Mouse (Mus musculus) forebrain, embryonic 13.5 days (tissue): ENCODE results near the gene Krt4. TPM values are rescaled to one million over a fixed set of nuclear protein-coding genes. Genes with fewer than 3 reads are reported as not detected.

Source experiments
- ATAC-seq: fragments of 200-750 bp; cut with Nextera tagmentation; 2 replicates; pipeline ENCODE4 v1.8.0; 2017
- H3K27ac ChIP-seq: fragments of 300-500 bp; sonication (generic); 2 replicates; pipeline ENCODE4 v1.5.1; 2015; ENCODE audit warnings: inconsistent platforms, mild to moderate bottlenecking, moderate library complexity
- H3K27me3 ChIP-seq: fragments of 300-500 bp; sonication (generic); 2 replicates; pipeline ENCODE4 v1.6.1; 2015; ENCODE audit warnings: mild to moderate bottlenecking, inconsistent platforms
- H3K36me3 ChIP-seq: fragments of 300-500 bp; sonication (generic); 2 replicates; pipeline ENCODE4 v1.6.1; 2015; ENCODE audit warnings: mild to moderate bottlenecking, inconsistent platforms; ENCODE audit not compliant: poor library complexity, severe bottlenecking
- H3K4me1 ChIP-seq: fragments of 300-500 bp; sonication (generic); 2 replicates; pipeline ENCODE4 v1.6.1; 2015; ENCODE audit warnings: inconsistent platforms
- H3K4me2 ChIP-seq: fragments of 300-500 bp; sonication (generic); 2 replicates; pipeline ENCODE4 v1.6.1; 2015; ENCODE audit warnings: inconsistent platforms, mild to moderate bottlenecking, moderate library complexity
- H3K4me3 ChIP-seq: fragments of 300-500 bp; sonication (generic); 2 replicates; pipeline ENCODE4 v1.5.1; 2015; ENCODE audit warnings: mild to moderate bottlenecking, inconsistent platforms
- H3K9ac ChIP-seq: fragments of 300-500 bp; sonication (generic); 2 replicates; pipeline ENCODE4 v1.6.1; 2015; ENCODE audit warnings: mild to moderate bottlenecking, inconsistent platforms
- H3K9me3 ChIP-seq: fragments of 300-500 bp; sonication (generic); replicated peaks from 2 replicates; pipeline ENCODE4 v1.6.1; 2016; ENCODE audit warnings: inconsistent platforms
- WGBS: fragments of 180-500 bp; shearing (Covaris S2); methylation state at CpG from one replicate; pipeline ENCODE4 v1.1.7; 2015; 5-methylcytosine and 5-hydroxymethylcytosine counted together
- polyA plus RNA-seq: library from polyadenylated mRNA; unstranded; fragments of >200 nt; fragmentation: Nextera tagmentation; extraction: Ambion mirVana; gene quantifications from 2 replicates; pipeline ENCODE4 v1.2.1, GENCODE M21; 2015

Krt4 gene
- not detected in 2 replicates for polyA plus RNA-seq

DNA sequence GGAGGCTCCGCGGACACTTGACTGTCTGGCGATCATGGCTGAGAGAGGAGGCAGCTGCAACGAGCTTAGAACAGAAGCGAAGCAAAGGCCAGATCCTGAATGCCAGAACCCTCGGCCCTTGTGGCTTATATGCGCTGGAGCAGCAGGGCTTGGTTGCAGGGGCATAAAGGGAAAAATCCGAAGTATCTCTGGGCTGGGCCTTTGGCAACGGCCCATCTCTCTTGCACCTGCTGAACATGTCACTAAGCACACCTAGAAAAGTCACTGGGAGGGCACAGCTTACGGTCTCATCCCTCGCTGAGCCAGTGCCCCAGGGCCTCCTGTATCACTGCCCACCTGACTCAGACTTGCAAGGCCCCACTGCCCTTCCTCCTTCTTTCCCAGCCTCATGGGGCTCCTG lies at the start of gene Krt4:
Gene Krt4, minus strand, starts transcription at position 101 of the 400 bp plus-strand sequence.
- ATAC-seq: no peak
- WGBS: 82% methylated on average over 11 of the region's 11 CpGs

GRCm38 (mm10) chr15:101973414-101974077 lies 49.0 kb upstream of the Krt4 start:
- WGBS: 11% methylated on average over 15 of the region's 15 CpGs
- Histone ChIP-seq H3K4me3 (no peak overlapping the region), H3K27me3 (0 out of 2 replicates have a peak, but pooled peaks cover 2% of the 10 kb centered on the region), H3K27ac (no peak overlapping the region), H3K4me2 (peak overlapping the region; percentile 15; the same call in 1 of the 2 replicates), H3K36me3 (no peaks in the 10 kb centered on the region), H3K9ac (no peak overlapping the region), H3K4me1 (peaks cover 21% of the 10 kb centered on the region), H3K9me3 (no peaks in the 10 kb centered on the region)
- ATAC-seq: peak; percentile 72

More for the DNA sequence above, at the start of gene Krt4:
- H3K9me3 ChIP-seq: no peaks in the 10 kb centered on the region
- no peaks in the 10 kb centered on the region for H3K36me3 ChIP-seq
- peaks cover 7% of the 10 kb centered on the region for H3K27me3 ChIP-seq
- H3K4me1 ChIP-seq: peaks cover 7% of the 10 kb centered on the region; the same call in 1 of the 2 replicates
- H3K9ac ChIP-seq: no peak within 1 kb of the TSS
- no peak within 1 kb of the TSS for H3K4me2 ChIP-seq
- H3K4me3 ChIP-seq: no peak within 1 kb of the TSS
- no peak within 1 kb of the TSS for H3K27ac ChIP-seq

GRCm38 (mm10) chr15:101970536-101970935 lies 46.0 kb upstream of the Krt4 start:
- 0 out of 2 replicates have a peak, but pooled peaks cover 2% of the 10 kb centered on the region for H3K27me3 ChIP-seq

GRCm38 (mm10) chr15:101966808-101967207 lies 42.3 kb upstream of the Krt4 start:
- WGBS: 85% methylated on average over 8 of the region's 8 CpGs
- H3K4me2 ChIP-seq: no peak overlapping the region

More at GRCm38 (mm10) chr15:101970536-101970935, 46.0 kb upstream of the Krt4 start:
- H3K9me3 ChIP-seq: no peaks in the 10 kb centered on the region
- H3K4me2 ChIP-seq: no peak overlapping the region
- no peak overlapping the region for H3K9ac ChIP-seq
- no peak overlapping the region for H3K27ac ChIP-seq
- H3K4me3 ChIP-seq: no peak overlapping the region
- no peak for ATAC-seq
- H3K36me3 ChIP-seq: no peaks in the 10 kb centered on the region
- peaks cover 8% of the 10 kb centered on the region; the same call in 1 of the 2 replicates for H3K4me1 ChIP-seq
- 1% methylated on average over 3 of the region's 6 CpGs for WGBS

DNA sequence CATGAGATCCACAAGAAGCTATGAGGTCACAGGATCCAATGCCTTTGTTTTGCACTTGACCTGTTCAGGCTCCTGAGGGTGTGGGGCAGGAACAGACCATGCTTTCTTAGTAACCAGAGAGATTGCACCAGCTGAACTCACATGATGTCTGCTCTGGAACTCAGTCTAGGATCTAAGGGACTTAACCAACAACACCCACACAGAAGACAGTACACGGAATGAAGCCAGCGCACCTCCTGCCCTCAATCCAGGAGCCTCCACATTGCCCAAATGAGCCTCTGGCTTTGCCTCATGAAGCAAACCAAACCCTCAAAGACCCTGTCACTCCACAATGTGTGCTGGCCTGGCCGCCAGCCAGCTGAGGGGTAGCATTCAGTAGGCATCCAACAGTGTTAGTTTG lies 34.4 kb upstream of the Krt4 start:
- ATAC-seq: no peak
- no peaks in the 10 kb centered on the region for H3K4me1 ChIP-seq
- no peak overlapping the region for H3K9ac ChIP-seq
- WGBS: 82% methylated on average over 3 of the region's 3 CpGs
- H3K27ac ChIP-seq: no peak overlapping the region
- H3K9me3 ChIP-seq: no peaks in the 10 kb centered on the region
- no peaks in the 10 kb centered on the region for H3K27me3 ChIP-seq
- H3K4me2 ChIP-seq: no peak overlapping the region
- no peak overlapping the region for H3K4me3 ChIP-seq
- no peaks in the 10 kb centered on the region for H3K36me3 ChIP-seq

More at GRCm38 (mm10) chr15:101966808-101967207, 42.3 kb upstream of the Krt4 start:
- Histone ChIP-seq H3K9ac (no peak overlapping the region), H3K9me3 (no peaks in the 10 kb centered on the region), H3K4me3 (no peak overlapping the region), H3K27me3 (no peaks in the 10 kb centered on the region), H3K27ac (no peak overlapping the region), H3K36me3 (no peaks in the 10 kb centered on the region), H3K4me1 (no peaks in the 10 kb centered on the region)
- no peak for ATAC-seq

- WGBS: 89% methylated on average over 9 of the region's 9 CpGs
- no peak for ATAC-seq
- no peak within 1 kb of the TSS for H3K9ac ChIP-seq
Observed at GRCm38 (mm10) chr15:101954187-101954586, 29.7 kb upstream of the Krt4 start, which contains the start of gene Krt78. Gene Krt78, minus strand, starts transcription at chr15:101954287.

DNA sequence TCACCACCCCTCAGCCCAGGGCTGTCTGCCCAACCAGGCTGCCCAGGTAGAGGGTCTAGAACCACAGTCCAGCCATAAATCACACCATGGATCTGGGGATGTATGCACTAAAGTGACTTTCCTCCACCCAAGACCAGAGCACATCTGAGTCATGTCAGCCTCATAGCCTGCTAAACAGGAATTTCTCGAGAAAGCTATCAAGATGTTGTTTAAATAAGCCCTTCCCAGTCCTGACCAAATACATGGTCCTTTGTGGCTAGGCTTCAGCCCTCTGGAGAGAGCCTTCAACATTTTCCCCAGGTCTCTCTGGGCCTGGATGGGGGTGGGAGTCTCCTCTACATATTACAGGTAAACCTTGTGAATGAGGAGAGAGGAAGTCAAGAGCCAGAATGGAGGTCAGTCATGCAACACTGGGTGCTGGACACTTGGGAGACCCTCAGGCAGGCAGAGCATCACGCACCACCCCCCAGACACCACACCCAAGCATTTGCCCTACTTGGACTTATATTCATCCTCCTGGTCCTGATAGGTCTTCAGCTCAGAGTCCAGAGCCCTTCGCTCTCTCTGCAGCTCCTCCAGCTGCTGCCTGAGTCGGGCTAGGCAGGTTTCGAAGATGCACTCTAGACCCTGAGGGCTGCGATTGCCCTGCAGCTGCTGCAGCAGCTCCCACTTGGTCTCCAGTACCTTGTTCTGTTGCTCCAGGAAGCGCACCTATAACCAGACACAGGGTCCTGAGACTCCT lies 28.4 kb upstream of the Krt4 start:
- Histone ChIP-seq H3K9me3 (no peaks in the 10 kb centered on the region), H3K27ac (no peak overlapping the region), H3K4me2 (no peak overlapping the region), H3K4me1 (no peaks in the 10 kb centered on the region), H3K27me3 (no peaks in the 10 kb centered on the region), H3K9ac (0 out of 2 replicates have a peak overlapping the region, but pooled peaks have one; percentile 12), H3K4me3 (no peak overlapping the region), H3K36me3 (no peaks in the 10 kb centered on the region)
- no peak for ATAC-seq
- WGBS: 93% methylated on average over 7 of the region's 7 CpGs

More at GRCm38 (mm10) chr15:101954187-101954586, 29.7 kb upstream of the Krt4 start, which contains the start of gene Krt78:
- no peak within 1 kb of the TSS for H3K27ac ChIP-seq
- H3K4me2 ChIP-seq: no peak within 1 kb of the TSS
- no peaks in the 10 kb centered on the region for H3K27me3 ChIP-seq
- no peaks in the 10 kb centered on the region for H3K9me3 ChIP-seq
- no peaks in the 10 kb centered on the region for H3K36me3 ChIP-seq
- H3K4me1 ChIP-seq: no peaks in the 10 kb centered on the region
- H3K4me3 ChIP-seq: no peak within 1 kb of the TSS

- Histone ChIP-seq H3K4me3 (no peak overlapping the region), H3K27me3 (no peaks in the 10 kb centered on the region), H3K4me1 (no peaks in the 10 kb centered on the region), H3K27ac (no peak overlapping the region), H3K4me2 (no peak overlapping the region), H3K36me3 (no peaks in the 10 kb centered on the region), H3K9me3 (no peaks in the 10 kb centered on the region), H3K9ac (no peak overlapping the region)
- 78% methylated on average over 1 of the region's 1 CpGs for WGBS
- ATAC-seq: no peak
Observed at GRCm38 (mm10) chr15:101945430-101945829, 20.9 kb upstream of the Krt4 start.

GRCm38 (mm10) chr15:101941948-101942347 lies 17.4 kb upstream of the Krt4 start:
- Histone ChIP-seq H3K4me3 (no peak overlapping the region), H3K4me2 (no peak overlapping the region), H3K27me3 (no peaks in the 10 kb centered on the region), H3K4me1 (no peaks in the 10 kb centered on the region), H3K36me3 (no peaks in the 10 kb centered on the region), H3K27ac (no peak overlapping the region), H3K9ac (no peak overlapping the region), H3K9me3 (no peaks in the 10 kb centered on the region)
- no peak for ATAC-seq
- WGBS: 74% methylated on average over 8 of the region's 8 CpGs

DNA sequence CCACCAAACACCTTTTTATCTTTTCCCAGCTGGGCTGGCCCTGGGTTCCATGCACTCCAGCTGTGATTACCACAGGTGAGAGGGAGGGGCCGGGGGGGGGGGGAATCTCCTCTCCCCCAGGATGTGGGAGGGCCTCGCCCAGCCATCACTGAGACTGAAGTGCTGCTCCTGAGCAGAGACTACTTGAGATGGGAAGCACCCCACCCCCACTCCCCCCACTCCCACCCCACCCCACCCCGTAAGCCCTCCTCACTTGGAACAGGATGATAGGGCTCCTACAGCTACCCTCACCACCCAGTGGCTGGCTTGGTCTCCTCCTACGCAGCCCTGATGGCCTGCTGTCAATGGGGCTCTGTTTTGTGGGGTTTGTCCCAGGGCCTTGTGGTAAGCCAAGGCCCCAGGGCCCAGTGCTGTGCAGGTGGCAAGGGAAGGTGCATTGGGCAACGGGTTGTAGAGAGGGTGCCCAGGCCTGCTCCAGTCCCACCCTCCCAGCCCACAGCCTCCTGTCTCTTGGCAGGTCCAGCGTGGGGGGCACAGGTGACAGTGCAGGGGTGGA lies 15.8 kb upstream of the Krt4 start, which contains the start of gene Krt79:
Gene Krt79, minus strand, starts transcription at position 51 of the 556 bp plus-strand sequence.
- Histone ChIP-seq H3K27me3 (no peaks in the 10 kb centered on the region), H3K27ac (no peak within 1 kb of the TSS), H3K4me1 (no peaks in the 10 kb centered on the region), H3K9ac (no peak within 1 kb of the TSS), H3K9me3 (no peaks in the 10 kb centered on the region), H3K36me3 (no peaks in the 10 kb centered on the region), H3K4me2 (no peak within 1 kb of the TSS), H3K4me3 (no peak within 1 kb of the TSS)
- ATAC-seq: no peak
- 72% methylated on average over 6 of the region's 6 CpGs for WGBS

- Histone ChIP-seq H3K36me3 (no peaks in the 10 kb centered on the region), H3K27me3 (no peaks in the 10 kb centered on the region), H3K4me3 (no peak overlapping the region), H3K4me2 (no peak overlapping the region), H3K27ac (no peak overlapping the region), H3K9ac (no peak overlapping the region), H3K4me1 (no peaks in the 10 kb centered on the region), H3K9me3 (no peaks in the 10 kb centered on the region)
- ATAC-seq: no peak
- 84% methylated on average over 9 of the region's 9 CpGs for WGBS
Observed at GRCm38 (mm10) chr15:101938600-101939308, 14.2 kb upstream of the Krt4 start.
